Mouse (Mus musculus): ENCODE data around the gene Col27a1. TPM values are rescaled to one million over a fixed set of nuclear protein-coding genes. Genes with fewer than 3 reads are reported as not detected.

Col27a1 gene
- polyA plus RNA-seq, 2 experiments = 34.1 to 134 TPM

DNA sequence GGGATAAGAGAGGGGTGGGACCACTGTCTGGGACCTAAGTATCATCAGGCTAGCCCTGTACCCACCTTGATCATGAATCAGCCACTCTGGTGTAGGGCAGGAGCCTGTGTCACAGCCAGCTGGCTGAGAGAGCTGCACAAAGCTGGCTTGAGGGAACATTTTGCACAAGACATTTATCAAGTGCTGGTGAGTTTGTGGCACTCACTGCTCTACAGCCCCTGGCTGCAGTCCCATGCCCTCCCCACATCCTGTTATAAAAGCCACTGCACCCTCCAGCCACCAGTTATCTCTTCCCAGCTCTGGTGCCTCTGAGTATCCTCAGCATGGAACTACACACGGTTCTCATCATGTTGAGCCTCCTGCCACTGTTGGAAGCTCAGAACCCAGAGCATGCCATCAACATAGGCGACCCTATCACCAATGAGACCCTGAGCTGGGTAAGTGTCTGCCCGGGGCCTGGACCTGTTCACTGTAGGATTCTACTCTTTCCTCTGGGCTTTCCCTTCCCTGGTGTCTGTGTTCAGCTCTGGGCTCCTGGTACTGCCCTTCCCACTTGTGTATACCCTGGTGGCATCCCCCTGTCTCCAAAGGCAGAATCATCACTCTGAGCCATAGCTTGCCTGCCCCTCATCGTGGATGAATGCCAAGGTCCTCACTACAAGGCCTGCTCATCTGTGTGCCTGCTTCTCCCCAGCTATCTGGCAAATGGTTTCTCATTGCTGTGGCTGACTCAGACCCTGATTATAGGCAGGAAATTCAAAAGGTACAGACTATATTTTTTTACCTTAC is 142.3 kb downstream of the Col27a1 start, which contains the start of gene Orm3:
Gene Orm3, plus strand, starts transcription at position 286 of the 789 bp plus-strand sequence.
- no peak within 1 kb of the TSS for H3K9ac ChIP-seq (ENCODE audit: low read depth, low read length, severe bottlenecking)
- no peak for ATAC-seq (ENCODE audit: low FRiP score, low read depth)
- H3K4me2 ChIP-seq (replicated peaks; ENCODE audit: low read depth, low read length, severe bottlenecking) = no peak within 1 kb of the TSS
- 79% methylated on average over 4 of the region's 4 CpGs for WGBS
- DNase-seq (ENCODE audit: low spot score) = no peak
- H3K36me3 ChIP-seq (ENCODE audit: control insufficient read depth, insufficient read depth, low read length) = no peaks in the 10 kb centered on the region
- H3K4me3 ChIP-seq (replicated peaks; ENCODE audit: low read length) = no peak within 1 kb of the TSS
- peaks cover 3% of the 10 kb centered on the region for H3K4me1 ChIP-seq (ENCODE audit: control insufficient read depth, insufficient read depth, low read length)
- TF ChIP-seq POLR2A (IDR thresholded peaks at IDR 0.05; ENCODE audit: borderline replicate concordance, extremely low read depth, insufficient read depth, insufficient read length) = no peak
- H3K27me3 ChIP-seq (ENCODE audit: control insufficient read depth, insufficient read depth, low read length) = no peaks in the 10 kb centered on the region
- no peak within 1 kb of the TSS for H3K27ac ChIP-seq (replicated peaks; ENCODE audit: low read depth, low read length)
- no peaks in the 10 kb centered on the region for H3K9me3 ChIP-seq (ENCODE audit: control insufficient read depth, low read length)

DNA sequence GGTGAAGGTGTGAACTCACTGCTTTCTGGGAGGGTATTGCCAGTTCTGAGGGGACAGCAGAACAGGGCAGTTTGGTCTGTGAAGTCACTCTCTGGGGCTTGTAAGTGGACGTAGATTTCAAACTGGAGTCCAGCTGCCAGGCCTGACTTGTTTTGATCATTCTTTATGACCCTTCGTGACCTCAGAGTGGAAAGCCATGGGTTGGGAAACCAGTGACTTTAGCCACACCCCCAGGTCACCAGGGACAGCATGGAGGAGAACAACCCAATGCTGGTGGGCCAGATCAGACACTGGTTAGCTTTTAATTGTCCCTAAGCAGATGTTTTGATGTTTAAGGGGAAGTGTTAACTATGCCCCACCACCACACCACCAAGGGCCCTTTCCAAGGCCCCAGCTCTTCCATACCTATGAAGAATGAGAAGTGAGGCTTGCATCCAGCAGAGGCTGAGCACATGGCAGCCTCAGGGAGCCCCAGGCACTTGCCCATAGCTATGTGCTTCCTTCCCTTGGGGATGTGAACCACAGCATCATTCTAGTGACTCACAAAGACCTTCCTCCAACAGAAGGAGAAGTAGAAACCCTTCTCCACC is 143.3 kb downstream of the Col27a1 start:
- 58% methylated on average over 2 of the region's 2 CpGs for WGBS
- Histone ChIP-seq H3K4me2 (replicated peaks; ENCODE audit: low read depth, low read length, severe bottlenecking) (no peak overlapping the region), H3K27me3 (ENCODE audit: control insufficient read depth, insufficient read depth, low read length) (no peaks in the 10 kb centered on the region), H3K9me3 (ENCODE audit: control insufficient read depth, low read length) (no peaks in the 10 kb centered on the region), H3K4me1 (ENCODE audit: control insufficient read depth, insufficient read depth, low read length) (no peaks in the 10 kb centered on the region), H3K36me3 (ENCODE audit: control insufficient read depth, insufficient read depth, low read length) (no peaks in the 10 kb centered on the region), H3K4me3 (replicated peaks; ENCODE audit: low read length) (no peak overlapping the region), H3K27ac (replicated peaks; ENCODE audit: low read depth, low read length) (no peak overlapping the region), H3K9ac (ENCODE audit: low read depth, low read length, severe bottlenecking) (no peak overlapping the region)
- ATAC-seq (ENCODE audit: low FRiP score, low read depth) (no peak), DNase-seq (ENCODE audit: low spot score) (no peak)
- TF ChIP-seq POLR2A (IDR thresholded peaks at IDR 0.05; ENCODE audit: borderline replicate concordance, extremely low read depth, insufficient read depth, insufficient read length) = no peak

DNA sequence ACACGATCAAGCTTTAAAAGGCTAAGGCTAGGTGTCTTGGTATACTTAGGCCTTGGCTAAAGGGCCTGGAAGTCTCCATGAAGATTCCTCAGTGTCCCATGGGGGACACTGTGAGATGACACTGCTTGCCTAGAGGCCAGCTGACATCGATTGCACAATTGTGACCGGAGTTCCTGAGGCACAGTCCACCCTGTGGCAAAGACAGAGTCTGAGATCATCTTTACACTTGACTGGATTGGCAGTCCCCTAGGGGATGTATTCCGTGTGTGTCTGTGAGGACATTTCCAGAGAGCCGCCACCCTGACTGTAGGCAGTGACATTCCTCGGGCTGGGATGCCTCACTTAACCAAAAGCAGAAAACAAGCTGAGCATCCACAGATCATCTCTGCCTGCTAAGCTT is 146.1 kb downstream of the Col27a1 start:
- no peaks in the 10 kb centered on the region for H3K27me3 ChIP-seq (ENCODE audit: control insufficient read depth, insufficient read depth, low read length)
- ATAC-seq (ENCODE audit: low FRiP score, low read depth) (no peak), DNase-seq (ENCODE audit: low spot score) (no peak)
- no peak overlapping the region for H3K4me2 ChIP-seq (replicated peaks; ENCODE audit: low read depth, low read length, severe bottlenecking)
- H3K27ac ChIP-seq (replicated peaks; ENCODE audit: low read depth, low read length) = no peak overlapping the region
- no peak overlapping the region for H3K9ac ChIP-seq (ENCODE audit: low read depth, low read length, severe bottlenecking)
- 76% methylated on average over 6 of the region's 6 CpGs for WGBS
- no peak for TF ChIP-seq POLR2A (IDR thresholded peaks at IDR 0.05; ENCODE audit: borderline replicate concordance, extremely low read depth, insufficient read depth, insufficient read length)
- no peak overlapping the region for H3K4me3 ChIP-seq (replicated peaks; ENCODE audit: low read length)
- H3K36me3 ChIP-seq (ENCODE audit: control insufficient read depth, insufficient read depth, low read length) = no peaks in the 10 kb centered on the region
- H3K9me3 ChIP-seq (ENCODE audit: control insufficient read depth, low read length) = no peaks in the 10 kb centered on the region
- no peaks in the 10 kb centered on the region for H3K4me1 ChIP-seq (ENCODE audit: control insufficient read depth, insufficient read depth, low read length)

DNA sequence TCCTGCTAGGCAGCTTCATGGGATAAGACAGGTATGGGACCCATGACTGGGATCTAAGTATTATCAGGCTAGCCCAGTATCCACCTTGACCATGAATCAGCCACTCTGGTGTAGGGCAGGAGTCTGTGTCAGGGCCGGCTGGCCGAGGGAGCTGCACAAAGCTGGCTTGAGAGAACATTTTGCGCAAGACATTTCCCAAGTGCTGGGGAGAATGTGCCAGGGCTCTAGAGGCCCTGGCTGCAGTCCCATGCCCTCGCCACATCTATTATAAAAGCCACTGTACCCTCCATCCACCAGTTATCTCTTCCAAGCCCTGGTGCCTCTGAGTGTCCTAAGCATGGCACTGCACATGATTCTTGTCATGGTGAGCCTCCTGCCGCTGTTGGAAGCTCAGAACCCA is 148.3 kb downstream of the Col27a1 start, which contains the start of gene Orm2:
Gene Orm2, plus strand, starts transcription at position 300 of the 400 bp plus-strand sequence.
- Histone ChIP-seq H3K9me3 (ENCODE audit: control insufficient read depth, low read length) (no peaks in the 10 kb centered on the region), H3K4me3 (replicated peaks; ENCODE audit: low read length) (no peak within 1 kb of the TSS), H3K36me3 (ENCODE audit: control insufficient read depth, insufficient read depth, low read length) (no peaks in the 10 kb centered on the region; the same call in 1 of the 2 replicates), H3K9ac (ENCODE audit: low read depth, low read length, severe bottlenecking) (no peak within 1 kb of the TSS), H3K27ac (replicated peaks; ENCODE audit: low read depth, low read length) (no peak within 1 kb of the TSS), H3K4me1 (ENCODE audit: control insufficient read depth, insufficient read depth, low read length) (no peaks in the 10 kb centered on the region), H3K27me3 (ENCODE audit: control insufficient read depth, insufficient read depth, low read length) (no peaks in the 10 kb centered on the region), H3K4me2 (replicated peaks; ENCODE audit: low read depth, low read length, severe bottlenecking) (no peak within 1 kb of the TSS)
- 92% methylated on average over 5 of the region's 5 CpGs for WGBS
- no peak for TF ChIP-seq POLR2A (IDR thresholded peaks at IDR 0.05; ENCODE audit: borderline replicate concordance, extremely low read depth, insufficient read depth, insufficient read length)
- ATAC-seq (ENCODE audit: low FRiP score, low read depth) (no peak), DNase-seq (ENCODE audit: low spot score) (no peak)

DNA sequence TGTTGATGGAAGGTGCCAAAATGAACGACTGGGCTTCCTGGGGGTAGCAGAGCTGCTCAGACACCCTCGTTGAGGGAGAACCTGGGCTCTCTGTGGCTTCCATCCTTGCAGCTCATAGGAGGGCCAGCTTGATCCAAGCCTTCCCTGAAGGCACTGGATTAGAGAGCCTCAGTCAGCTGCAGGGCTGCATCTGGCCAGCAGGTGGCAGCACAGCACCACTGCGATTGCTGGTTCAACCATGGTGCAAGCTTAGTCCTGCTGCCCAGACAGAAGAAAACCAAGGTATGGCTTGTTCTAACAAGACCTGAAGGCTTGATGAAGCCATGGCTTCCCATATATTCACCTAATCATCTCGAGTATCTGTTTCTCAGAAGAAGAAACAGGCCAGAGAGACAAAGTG is 154.8 kb downstream of the Col27a1 start:
- Histone ChIP-seq H3K9me3 (ENCODE audit: control insufficient read depth, low read length) (no peaks in the 10 kb centered on the region), H3K27me3 (ENCODE audit: control insufficient read depth, insufficient read depth, low read length) (no peaks in the 10 kb centered on the region), H3K27ac (replicated peaks; ENCODE audit: low read depth, low read length) (no peak overlapping the region), H3K4me3 (replicated peaks; ENCODE audit: low read length) (no peak overlapping the region), H3K4me1 (ENCODE audit: control insufficient read depth, insufficient read depth, low read length) (no peaks in the 10 kb centered on the region), H3K36me3 (ENCODE audit: control insufficient read depth, insufficient read depth, low read length) (peaks cover 49% of the 10 kb centered on the region), H3K9ac (ENCODE audit: low read depth, low read length, severe bottlenecking) (no peak overlapping the region), H3K4me2 (replicated peaks; ENCODE audit: low read depth, low read length, severe bottlenecking) (no peak overlapping the region)
- no peak for TF ChIP-seq POLR2A (IDR thresholded peaks at IDR 0.05; ENCODE audit: borderline replicate concordance, extremely low read depth, insufficient read depth, insufficient read length)
- peak; percentile 59; the same call in 1 of the 2 replicates for ATAC-seq (ENCODE audit: low FRiP score, low read depth)
- WGBS = 21% methylated on average over 4 of the region's 4 CpGs
- peak; percentile 84 for DNase-seq (ENCODE audit: low spot score)
